Mouse (Mus musculus) midbrain, embryonic 10.5 days (tissue): ENCODE data around the gene Clca3a1. TPM values are rescaled to one million over a fixed set of nuclear protein-coding genes. Genes with fewer than 3 reads are reported as not detected.
"Not testable (repeated sequence)": the region's sequence is repeated elsewhere in the genome, so short reads cannot be mapped to it uniquely, and the experiment has no call there.

Experiments
- DNase-seq: peaks from one replicate; pipeline ENCODE4 v3.0.0-alpha.2; 2017; ENCODE audit warnings: low spot score
- H3K27ac ChIP-seq: fragments of 300-500 bp; sonication (generic); replicated peaks from 2 replicates; pipeline ENCODE4 v1.5.1; 2016; ENCODE audit warnings: mild to moderate bottlenecking
- H3K27me3 ChIP-seq: fragments of 300-500 bp; sonication (generic); 2 replicates; pipeline ENCODE4 v1.6.1; 2016; ENCODE audit warnings: low read depth, mild to moderate bottlenecking; ENCODE audit not compliant: poor library complexity, severe bottlenecking
- H3K36me3 ChIP-seq: fragments of 300-500 bp; sonication (generic); 2 replicates; pipeline ENCODE4 v1.6.1; 2016; ENCODE audit warnings: mild to moderate bottlenecking, moderate library complexity
- H3K4me1 ChIP-seq: fragments of 300-500 bp; sonication (generic); 2 replicates; pipeline ENCODE4 v1.6.1; 2016
- H3K4me3 ChIP-seq: fragments of 300-500 bp; sonication (generic); 2 replicates; pipeline ENCODE4 v1.5.1; 2016; ENCODE audit warnings: mild to moderate bottlenecking, moderate library complexity
- H3K9me3 ChIP-seq: fragments of 300-500 bp; sonication (generic); replicated peaks from 2 replicates; pipeline ENCODE4 v1.6.1; 2016; ENCODE audit warnings: mild to moderate bottlenecking
- WGBS: fragments of 180-500 bp; shearing (Covaris S2); methylation state at CpG from one replicate; pipeline ENCODE4 v1.1.7; 2016; 5-methylcytosine and 5-hydroxymethylcytosine counted together
- polyA plus RNA-seq: library from polyadenylated mRNA; unstranded; fragments of >200 nt; fragmentation: Nextera tagmentation; extraction: Ambion mirVana; gene quantifications from 2 replicates; pipeline ENCODE4 v1.2.1, GENCODE M21; 2016

Clca3a1 gene
- not detected in 2 replicates for polyA plus RNA-seq

DNA sequence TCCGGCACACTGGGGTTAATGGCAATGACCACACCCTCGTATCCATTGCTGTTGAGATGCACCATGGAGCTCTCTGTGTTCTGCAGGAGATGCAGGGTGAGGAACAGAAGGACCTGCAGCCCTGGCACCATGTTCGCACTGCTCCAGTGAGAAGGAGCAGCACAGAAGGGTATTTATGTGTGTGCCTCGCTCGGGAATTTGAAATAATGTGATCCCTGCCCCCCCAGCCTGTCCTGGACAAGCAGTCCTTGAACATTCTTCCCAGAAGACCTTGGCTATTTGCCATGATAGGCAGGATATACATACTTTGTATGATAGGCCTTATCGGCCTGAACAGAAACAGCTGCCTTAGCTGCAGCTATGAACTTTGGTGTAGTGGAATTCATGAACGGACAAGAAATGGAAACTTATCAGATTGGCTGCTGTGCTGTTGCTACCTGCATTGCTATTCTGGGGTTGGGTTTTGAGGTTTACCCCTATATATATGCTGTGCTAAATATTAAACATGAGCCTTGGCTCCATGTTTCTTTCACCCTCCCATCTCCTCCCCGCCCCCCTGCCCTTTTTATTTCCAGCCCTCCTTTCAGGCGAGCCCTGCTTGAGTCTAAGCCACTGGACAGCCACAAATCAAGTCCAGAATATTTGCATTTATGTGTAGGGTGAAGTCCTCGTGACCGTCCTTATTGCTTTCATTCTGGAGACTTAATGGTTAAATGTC is at the start of gene Clca3a1:
Gene Clca3a1, minus strand, starts transcription at position 386 of the 718 bp plus-strand sequence.
- Histone ChIP-seq H3K4me1 (no peaks in the 10 kb centered on the region), H3K27me3 (no peaks in the 10 kb centered on the region), H3K4me3 (no peak within 1 kb of the TSS), H3K27ac (no peak within 1 kb of the TSS), H3K36me3 (no peaks in the 10 kb centered on the region), H3K9me3 (no peaks in the 10 kb centered on the region)
- WGBS: 87% methylated on average over 10 of the region's 11 CpGs
- no peak for DNase-seq

DNA sequence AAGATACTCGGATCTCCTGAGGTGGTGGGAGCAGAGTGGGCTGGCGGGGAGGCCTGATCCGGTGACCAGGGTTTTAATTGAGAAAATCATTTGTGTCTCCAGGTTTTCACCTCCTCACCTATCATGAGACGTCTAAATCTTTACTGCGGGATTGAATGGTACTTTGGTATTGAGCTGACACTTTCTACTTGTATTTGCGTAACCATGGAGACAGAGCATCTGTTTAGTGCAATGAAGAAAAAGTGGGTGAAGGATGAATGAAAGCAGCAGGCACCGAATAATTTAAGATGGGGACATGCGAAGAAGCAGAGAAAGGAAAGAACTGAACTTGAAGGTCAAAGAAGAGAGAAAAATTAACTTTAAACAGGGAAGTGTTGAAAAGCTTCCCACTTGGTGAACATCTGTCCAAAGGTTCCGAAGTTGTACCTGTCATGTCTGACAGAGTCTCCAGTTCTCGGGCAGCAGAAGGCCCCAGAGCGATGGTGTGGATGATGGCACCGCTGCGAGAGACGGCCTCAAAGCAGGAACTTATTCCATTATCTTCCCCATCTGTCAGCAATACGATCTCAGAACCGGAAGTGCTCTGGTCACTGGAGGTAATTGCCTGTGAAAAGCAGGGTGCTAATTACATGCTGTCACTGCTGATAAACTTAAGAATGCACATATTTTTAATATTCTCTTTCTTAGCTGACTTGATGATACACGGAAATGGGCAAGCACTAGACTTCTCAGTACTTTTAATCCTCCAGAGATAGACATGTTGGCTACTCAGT is 47.6 kb upstream of the Clca3a1 start:
- not testable (repeated sequence) for H3K27me3 ChIP-seq, DNase-seq, H3K4me1 ChIP-seq, H3K9me3 ChIP-seq, H3K36me3 ChIP-seq, H3K4me3 ChIP-seq, H3K27ac ChIP-seq
- 80% methylated on average over 15 of the region's 17 CpGs for WGBS

DNA sequence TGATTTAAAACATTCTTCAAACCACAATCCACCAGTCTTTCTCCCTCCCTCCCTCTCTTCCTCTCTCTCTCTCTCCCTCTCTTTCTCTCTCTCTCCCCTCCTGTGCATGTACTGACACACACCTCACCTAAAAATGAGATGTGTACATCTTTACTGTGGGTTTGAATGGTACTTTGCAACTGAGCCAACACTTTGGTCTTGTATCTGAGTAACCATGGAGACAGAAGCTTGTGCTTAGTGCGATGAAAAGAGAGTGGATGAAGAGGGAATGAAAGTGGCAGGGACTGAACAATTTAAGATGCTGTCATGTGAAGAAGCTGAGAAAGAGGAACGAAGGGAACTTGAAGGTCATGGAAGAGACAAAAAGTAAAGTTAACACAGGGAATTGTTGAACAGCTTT is 45.8 kb upstream of the Clca3a1 start:
- not testable (repeated sequence) for H3K4me3 ChIP-seq, DNase-seq, H3K27me3 ChIP-seq, H3K27ac ChIP-seq, H3K4me1 ChIP-seq, H3K9me3 ChIP-seq, H3K36me3 ChIP-seq
- WGBS: 75% methylated on average over 2 of the region's 2 CpGs

DNA sequence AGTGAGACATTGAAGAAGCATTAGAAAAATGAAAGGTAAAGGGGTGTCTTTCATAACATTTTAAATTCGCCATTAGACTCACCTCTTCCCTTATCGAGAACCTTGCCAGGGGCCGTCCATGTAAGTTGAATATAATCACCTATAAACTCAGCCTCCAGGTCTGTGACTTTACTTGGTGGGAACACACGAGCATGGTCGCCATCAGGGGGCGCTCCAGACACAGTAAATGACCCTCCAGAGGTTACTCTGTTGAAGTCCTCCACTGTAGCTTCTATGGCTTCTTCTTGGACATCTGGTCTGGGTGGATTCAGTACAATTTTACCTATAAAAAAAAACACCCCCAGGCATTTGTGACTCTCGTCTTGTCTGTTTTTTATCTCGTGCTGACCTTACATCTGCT is 41.1 kb upstream of the Clca3a1 start:
- DNase-seq: peak; percentile 30
- Histone ChIP-seq H3K27ac (no peak overlapping the region), H3K4me3 (no peak overlapping the region), H3K9me3 (no peaks in the 10 kb centered on the region), H3K27me3 (no peaks in the 10 kb centered on the region), H3K4me1 (no peaks in the 10 kb centered on the region), H3K36me3 (no peaks in the 10 kb centered on the region)
- WGBS: 38% methylated on average over 8 of the region's 8 CpGs

DNA sequence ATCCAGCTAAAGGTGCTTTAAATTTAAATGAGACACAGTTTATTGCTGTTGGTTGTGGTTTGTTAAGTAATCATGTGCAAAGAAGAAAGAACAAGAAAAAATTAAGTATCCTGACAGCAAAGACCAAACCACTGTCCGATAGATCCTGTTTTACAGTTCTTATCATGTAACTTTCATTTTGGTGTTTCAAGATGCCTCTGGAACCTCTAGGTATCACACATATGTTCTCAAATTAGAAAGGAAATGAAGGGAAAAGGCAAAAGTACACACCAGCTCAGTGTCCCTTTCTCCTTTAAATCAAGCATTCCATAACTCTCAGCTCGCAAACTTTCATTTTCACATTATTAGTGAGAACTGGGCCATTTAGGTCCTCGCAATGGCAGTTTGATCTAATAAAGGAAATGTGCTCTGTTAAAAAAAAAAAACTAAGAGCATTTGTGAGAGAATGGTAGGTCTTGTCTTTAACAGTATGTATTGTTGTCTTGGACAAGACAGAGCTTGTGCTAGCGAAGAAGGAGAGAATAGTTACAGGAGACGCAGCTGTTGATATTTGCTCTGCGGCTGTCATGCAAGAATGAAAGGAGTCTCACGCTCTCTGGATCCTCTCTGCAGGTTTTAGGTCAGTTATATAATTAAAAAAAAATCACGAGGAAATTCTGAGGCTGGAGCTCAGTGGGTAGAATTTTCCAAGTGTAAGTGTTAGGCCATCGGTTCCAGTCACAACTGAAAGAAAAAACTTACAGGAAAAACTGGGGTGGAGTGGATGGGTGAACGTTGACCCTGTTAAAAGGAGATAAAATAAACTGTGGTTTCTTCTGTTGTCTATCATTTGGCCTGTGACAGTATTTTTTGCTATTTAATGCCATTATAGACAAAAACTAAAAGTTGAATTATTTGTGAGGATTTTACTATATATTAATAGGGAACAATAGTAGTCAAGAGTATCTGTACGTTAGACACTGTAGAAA is 24.7 kb upstream of the Clca3a1 start:
- DNase-seq: no peak
- WGBS: 90% methylated on average over 11 of the region's 11 CpGs
- no peaks in the 10 kb centered on the region for H3K36me3 ChIP-seq
- H3K4me3 ChIP-seq: no peak overlapping the region
- no peaks in the 10 kb centered on the region for H3K4me1 ChIP-seq
- H3K27me3 ChIP-seq: no peaks in the 10 kb centered on the region
- no peak overlapping the region for H3K27ac ChIP-seq
- H3K9me3 ChIP-seq: no peaks in the 10 kb centered on the region

DNA sequence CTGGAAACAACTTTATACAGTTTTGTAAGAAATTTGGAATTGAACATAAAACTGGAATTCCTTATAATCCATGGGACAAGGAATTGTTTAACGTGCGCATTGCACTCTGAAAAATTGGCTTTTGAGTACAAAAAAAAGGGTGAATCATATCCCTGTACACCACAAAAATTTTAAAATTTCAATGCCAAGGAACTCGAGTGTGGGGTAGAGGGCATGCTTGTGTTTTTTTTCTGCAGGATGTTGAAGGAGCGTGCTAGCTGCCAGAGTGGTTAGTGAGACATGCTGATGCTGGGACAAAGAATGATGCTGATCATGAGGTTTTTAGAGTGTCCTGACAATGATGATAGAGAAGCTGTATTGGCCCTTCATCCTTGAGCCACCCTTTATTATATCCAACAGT is 4.4 kb upstream of the Clca3a1 start:
- no peaks in the 10 kb centered on the region for H3K9me3 ChIP-seq
- no peak overlapping the region for H3K27ac ChIP-seq
- 89% methylated on average over 4 of the region's 4 CpGs for WGBS
- no peak overlapping the region for H3K4me3 ChIP-seq
- DNase-seq: no peak
- no peaks in the 10 kb centered on the region for H3K27me3 ChIP-seq
- H3K4me1 ChIP-seq: no peaks in the 10 kb centered on the region
- no peaks in the 10 kb centered on the region for H3K36me3 ChIP-seq

DNA sequence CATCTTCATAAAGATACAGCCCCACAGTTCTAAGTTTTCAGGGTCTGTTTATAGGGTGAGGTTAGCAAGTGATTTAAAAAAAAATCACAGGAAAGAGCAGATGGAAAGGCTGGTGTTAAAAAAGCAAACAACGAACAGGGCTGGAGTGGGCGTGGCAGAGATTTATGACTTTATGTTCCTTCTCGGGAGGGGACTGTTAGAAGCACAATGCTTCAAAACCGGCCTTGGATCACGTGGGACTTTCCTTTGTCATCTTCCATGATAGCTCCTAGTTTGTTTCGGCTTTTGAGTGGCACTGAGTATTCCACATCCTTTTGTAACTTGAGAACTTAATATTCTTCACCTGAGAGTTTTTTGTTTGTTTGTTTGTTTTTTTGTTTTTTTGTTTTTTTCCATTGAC is 677 bp upstream of the Clca3a1 start:
- no peak for DNase-seq
- Histone ChIP-seq H3K4me3 (no peak overlapping the region), H3K9me3 (no peaks in the 10 kb centered on the region), H3K27ac (no peak overlapping the region), H3K27me3 (no peaks in the 10 kb centered on the region), H3K4me1 (no peaks in the 10 kb centered on the region), H3K36me3 (no peaks in the 10 kb centered on the region)
- WGBS: 78% methylated on average over 6 of the region's 6 CpGs

DNA sequence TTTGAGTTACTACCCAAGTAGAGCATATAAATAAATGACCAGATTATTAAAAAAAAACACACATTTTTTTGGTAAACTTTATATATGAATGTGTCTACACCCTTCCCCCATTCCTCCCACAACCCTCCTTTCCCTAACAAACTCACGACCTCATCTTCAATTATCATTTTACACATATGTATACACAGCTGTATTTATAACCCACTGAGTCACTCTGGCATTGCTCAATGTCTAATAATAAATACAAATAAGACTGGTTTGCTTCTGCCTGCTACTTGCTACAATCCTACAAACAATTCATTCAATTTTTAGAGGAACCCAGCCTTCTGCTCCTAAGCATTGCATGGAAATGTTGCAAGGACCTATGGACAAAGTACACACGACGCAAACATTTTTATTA is 1.1 kb downstream of the Clca3a1 start:
- no peak for DNase-seq
- H3K4me3 ChIP-seq: no peak overlapping the region
- WGBS: 93% methylated on average over 3 of the region's 3 CpGs
- H3K4me1 ChIP-seq: no peaks in the 10 kb centered on the region
- no peaks in the 10 kb centered on the region for H3K36me3 ChIP-seq
- H3K27ac ChIP-seq: no peak overlapping the region
- H3K9me3 ChIP-seq: no peaks in the 10 kb centered on the region; the same call in 1 of the 2 replicates
- no peaks in the 10 kb centered on the region for H3K27me3 ChIP-seq

DNA sequence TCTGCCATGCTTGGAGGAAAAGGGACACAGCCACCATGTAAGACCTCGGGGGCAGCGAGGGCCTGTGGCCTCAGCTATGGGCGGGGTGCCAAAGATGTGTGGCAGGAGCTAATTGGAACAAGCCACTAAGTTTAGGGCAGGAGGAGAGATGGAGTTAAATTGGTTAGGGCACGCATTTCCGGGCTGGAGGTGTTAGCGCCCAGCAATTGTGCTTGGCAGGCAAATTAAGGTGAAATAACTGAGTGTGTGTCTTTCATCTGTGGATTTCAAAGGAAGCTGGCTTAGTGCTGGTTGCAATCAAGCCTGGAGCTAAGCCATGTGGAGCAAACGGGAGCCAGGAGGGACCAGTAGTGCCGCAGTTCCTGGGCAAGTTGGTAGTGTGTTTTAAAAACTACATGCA is 4.7 kb downstream of the Clca3a1 start:
- DNase-seq, H3K27ac ChIP-seq, H3K4me1 ChIP-seq, H3K4me3 ChIP-seq, H3K27me3 ChIP-seq, H3K9me3 ChIP-seq, H3K36me3 ChIP-seq: not testable (repeated sequence)
- WGBS: 93% methylated on average over 8 of the region's 8 CpGs

DNA sequence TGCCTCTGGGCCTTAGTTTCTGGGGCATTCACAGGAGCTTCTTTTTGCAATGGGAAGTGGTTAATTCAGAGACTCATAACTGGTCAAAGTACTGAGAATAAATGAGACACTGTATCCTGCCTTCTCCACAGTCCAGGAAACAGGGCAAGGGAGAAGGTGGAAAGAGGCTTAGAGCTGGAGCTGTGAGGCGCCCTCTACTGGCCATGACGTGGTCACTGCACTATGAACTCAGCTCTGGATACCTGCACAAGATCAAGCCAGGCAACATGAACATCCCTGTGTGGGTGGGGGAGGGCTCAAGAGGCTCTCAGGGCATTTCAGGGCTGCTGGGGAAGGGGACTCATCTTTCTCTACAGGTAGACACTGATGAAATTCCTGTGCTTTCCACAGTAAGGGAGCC is 7.7 kb downstream of the Clca3a1 start:
- Histone ChIP-seq H3K27ac (no peak overlapping the region), H3K36me3 (no peaks in the 10 kb centered on the region), H3K4me1 (no peaks in the 10 kb centered on the region), H3K27me3 (no peaks in the 10 kb centered on the region), H3K9me3 (no peaks in the 10 kb centered on the region; the same call in 1 of the 2 replicates), H3K4me3 (no peak overlapping the region)
- no peak for DNase-seq
- 5% methylated on average over 2 of the region's 2 CpGs for WGBS

DNA sequence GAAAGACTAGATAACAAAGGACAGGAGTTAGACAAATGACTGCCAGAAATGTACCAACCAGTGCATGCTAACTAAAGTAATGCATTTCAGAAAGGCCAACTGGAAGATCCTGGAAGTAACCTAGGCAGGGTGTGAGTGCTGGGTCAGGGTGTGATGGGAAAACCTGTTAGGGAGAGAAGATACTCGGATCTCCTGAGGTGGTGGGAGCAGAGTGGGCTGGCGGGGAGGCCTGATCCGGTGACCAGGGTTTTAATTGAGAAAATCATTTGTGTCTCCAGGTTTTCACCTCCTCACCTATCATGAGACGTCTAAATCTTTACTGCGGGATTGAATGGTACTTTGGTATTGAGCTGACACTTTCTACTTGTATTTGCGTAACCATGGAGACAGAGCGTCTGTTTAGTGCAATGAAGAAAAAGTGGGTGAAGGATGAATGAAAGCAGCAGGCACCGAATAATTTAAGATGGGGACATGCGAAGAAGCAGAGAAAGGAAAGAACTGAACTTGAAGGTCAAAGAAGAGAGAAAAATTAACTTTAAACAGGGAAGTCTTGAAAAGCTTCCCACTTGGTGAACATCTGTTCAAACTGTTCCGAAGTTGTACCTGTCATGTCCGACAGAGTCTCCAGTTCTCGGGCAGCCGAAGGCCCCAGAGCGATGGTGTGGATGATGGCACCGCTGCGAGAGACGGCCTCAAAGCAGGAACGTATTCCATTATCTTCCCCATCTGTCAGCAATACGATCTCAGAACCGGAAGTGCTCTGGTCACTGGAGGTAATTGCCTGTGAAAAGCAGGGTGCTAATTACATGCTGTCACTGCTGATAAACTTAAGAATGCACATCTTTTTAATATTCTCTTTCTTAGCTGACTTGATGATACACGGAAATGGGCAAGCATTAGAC is 11.5 kb downstream of the Clca3a1 start:
- not testable (repeated sequence) for H3K27me3 ChIP-seq, H3K4me3 ChIP-seq, H3K9me3 ChIP-seq, H3K4me1 ChIP-seq, DNase-seq, H3K36me3 ChIP-seq, H3K27ac ChIP-seq
- 74% methylated on average over 20 of the region's 21 CpGs for WGBS

DNA sequence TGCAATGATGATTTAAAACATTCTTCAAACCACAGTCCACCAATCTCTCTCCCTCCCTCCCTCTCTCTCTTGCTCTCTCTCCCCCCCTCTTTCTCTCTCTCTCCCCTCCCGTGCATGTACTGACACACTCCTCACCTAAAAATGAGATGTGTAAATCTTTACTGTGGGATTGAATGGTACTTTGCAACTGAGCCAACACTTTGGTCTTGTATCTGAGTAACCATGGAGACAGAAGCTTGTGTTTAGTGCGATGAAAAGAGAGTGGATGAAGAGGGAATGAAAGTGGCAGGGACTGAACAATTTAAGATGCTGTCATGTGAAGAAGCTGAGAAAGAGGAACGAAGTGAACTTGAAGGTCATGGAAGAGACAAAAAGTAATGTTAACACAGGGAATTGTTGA is 13.1 kb downstream of the Clca3a1 start:
- H3K4me3 ChIP-seq, DNase-seq, H3K4me1 ChIP-seq, H3K36me3 ChIP-seq, H3K27me3 ChIP-seq, H3K9me3 ChIP-seq, H3K27ac ChIP-seq: not testable (repeated sequence)
- 45% methylated on average over 3 of the region's 3 CpGs for WGBS
